Mouse (Mus musculus) macrophage (primary cell): Measurements from ENCODE around the gene C8g. TPM values are rescaled to one million over a fixed set of nuclear protein-coding genes. Genes with fewer than 3 reads are reported as not detected.

Experiments used
- H3K27ac ChIP-seq: fragments of 350-480 bp; formaldehyde crosslinking; 2 replicates; pipeline ENCODE4 v1.9.0; 2021
- H3K36me3 ChIP-seq: fragments of 350-480 bp; formaldehyde crosslinking; 2 replicates; pipeline ENCODE4 v1.9.0; 2021; ENCODE audit errors: inconsistent target
- H3K4me3 ChIP-seq: fragments of 350-480 bp; formaldehyde crosslinking; 2 replicates; pipeline ENCODE4 v1.9.0; 2021; ENCODE audit errors: inconsistent target
- H3K79me2 ChIP-seq: fragments of 350-480 bp; formaldehyde crosslinking; 2 replicates; pipeline ENCODE4 v1.9.0; 2021; ENCODE audit errors: inconsistent target
- WGBS: methylation state at CpG from one replicate; pipeline ENCODE4 v1.1.7; 2026; ENCODE audit warnings: inconsistent platforms; ENCODE audit not compliant: missing documents; 5-methylcytosine and 5-hydroxymethylcytosine counted together
- polyA plus RNA-seq: library from polyadenylated mRNA; stranded (reverse); fragments of 250-400 nt; gene quantifications from 3 replicates; pipeline ENCODE4 v1.2.4, GENCODE M21; 2018; ENCODE audit warnings: inconsistent platforms

The C8g gene
- polyA plus RNA-seq, 1 experiment from 2014 or later = 0.14 TPM

DNA sequence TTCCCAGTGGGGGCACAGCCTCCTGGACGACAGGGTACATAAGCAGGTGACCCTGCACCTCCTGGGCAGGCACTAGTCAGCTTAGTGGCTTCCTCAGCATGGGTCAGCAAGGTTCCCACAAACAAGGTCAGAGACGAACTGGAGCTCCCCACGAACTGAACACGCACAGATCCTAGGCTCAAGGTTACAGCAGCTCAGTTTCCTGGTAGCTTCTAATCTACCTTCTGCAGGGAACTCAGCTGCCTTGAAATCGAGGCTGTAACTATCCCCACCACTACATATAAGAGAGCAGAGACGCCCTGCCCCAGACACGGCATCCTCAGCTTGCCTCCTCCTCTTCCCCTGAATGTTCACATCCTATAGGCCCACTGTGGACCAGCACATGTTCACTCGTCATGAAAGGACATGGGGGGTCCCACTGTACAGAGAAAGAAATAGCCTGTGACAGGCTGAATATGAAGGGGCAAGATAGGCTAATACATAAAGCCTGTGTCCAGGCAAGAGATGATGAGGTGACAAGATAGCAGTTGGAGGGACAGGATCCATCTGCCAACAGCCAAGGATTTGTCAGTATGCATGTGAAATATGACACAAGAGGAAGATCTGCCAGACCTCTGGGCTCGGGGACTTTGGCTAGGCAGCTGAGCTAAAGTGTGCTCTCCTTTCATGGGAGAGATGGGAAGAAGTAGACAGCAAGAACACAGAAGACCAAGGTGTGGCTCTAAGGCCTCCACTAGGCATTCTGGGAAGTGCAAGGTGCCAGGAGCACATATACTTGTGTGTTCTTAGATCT is 25.2 kb upstream of the C8g start:
- 91% methylated on average over 9 of the region's 9 CpGs for WGBS

DNA sequence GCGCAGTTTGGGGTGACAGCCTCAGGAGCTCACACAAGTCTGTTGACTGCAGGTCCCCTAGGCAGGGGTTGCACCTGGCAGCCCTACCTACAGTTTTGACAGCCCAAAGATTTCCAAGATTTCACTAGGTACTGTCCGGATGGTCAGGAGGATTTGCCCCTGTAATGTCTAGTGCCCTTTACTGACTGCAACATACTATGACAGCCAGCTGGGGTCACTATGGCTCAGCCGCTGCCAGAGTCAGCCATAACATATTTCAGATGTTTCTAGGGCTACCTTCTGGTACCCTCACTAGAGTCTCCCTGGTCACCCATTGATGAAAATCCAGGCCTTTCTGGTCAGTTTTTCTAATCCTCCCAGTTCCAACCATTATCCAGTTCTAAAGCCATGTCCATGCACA is 8.4 kb upstream of the C8g start:
- 83% methylated on average over 3 of the region's 3 CpGs for WGBS
- H3K27ac ChIP-seq = no peak overlapping the region
- H3K36me3 ChIP-seq = peaks cover 11% of the 10 kb centered on the region; the same call in 1 of the 2 replicates
- H3K4me3 ChIP-seq = no peak overlapping the region
- H3K79me2 ChIP-seq = no peaks in the 10 kb centered on the region

More for the DNA sequence above, 25.2 kb upstream of the C8g start:
- H3K36me3 ChIP-seq = peaks cover 90% of the 10 kb centered on the region
- H3K4me3 ChIP-seq = no peak overlapping the region
- no peaks in the 10 kb centered on the region for H3K79me2 ChIP-seq
- H3K27ac ChIP-seq = no peak overlapping the region

DNA sequence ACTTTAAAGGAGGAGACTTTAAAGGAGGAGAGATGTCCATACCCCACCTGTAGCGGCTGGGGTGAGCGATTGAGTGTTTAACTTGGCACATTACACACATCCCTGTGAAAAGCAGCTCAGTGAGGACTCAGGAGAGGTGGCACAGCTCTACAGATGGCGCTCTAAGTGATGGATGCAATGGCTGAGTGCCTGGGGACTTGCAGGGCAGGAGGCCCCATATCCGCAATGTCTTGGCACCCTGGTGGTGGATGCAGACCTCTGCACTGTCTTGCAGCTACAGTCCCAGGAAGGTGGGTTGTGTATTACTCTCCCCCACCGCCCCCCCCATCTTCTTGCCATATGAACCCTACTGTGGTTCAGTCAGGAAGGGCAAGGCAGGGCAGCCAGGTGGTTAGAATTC is 5.4 kb upstream of the C8g start:
- WGBS = 68% methylated on average over 5 of the region's 5 CpGs
- H3K36me3 ChIP-seq = peaks cover 38% of the 10 kb centered on the region
- peaks cover 4% of the 10 kb centered on the region; the same call in 1 of the 2 replicates for H3K79me2 ChIP-seq
- H3K27ac ChIP-seq = no peak overlapping the region
- H3K4me3 ChIP-seq = no peak overlapping the region

- WGBS = 96% methylated on average over 4 of the region's 4 CpGs
- H3K79me2 ChIP-seq = peaks cover 15% of the 10 kb centered on the region
- peaks cover 38% of the 10 kb centered on the region for H3K36me3 ChIP-seq
Measured at GRCm38 (mm10) chr2:25505860-25506259, 4.3 kb upstream of the C8g start.

GRCm38 (mm10) chr2:25505000-25505399 is 3.5 kb upstream of the C8g start:
- no peak overlapping the region for H3K4me3 ChIP-seq
- peaks cover 38% of the 10 kb centered on the region for H3K36me3 ChIP-seq
- H3K27ac ChIP-seq = no peak overlapping the region
- H3K79me2 ChIP-seq = peaks cover 17% of the 10 kb centered on the region
- WGBS = 88% methylated on average over 1 of the region's 1 CpGs

More at GRCm38 (mm10) chr2:25505860-25506259, 4.3 kb upstream of the C8g start:
- Histone ChIP-seq H3K4me3 (no peak overlapping the region), H3K27ac (no peak overlapping the region)

GRCm38 (mm10) chr2:25504538-25504937 is 3.0 kb upstream of the C8g start:
- 66% methylated on average over 19 of the region's 19 CpGs for WGBS
- Histone ChIP-seq H3K79me2 (peaks cover 17% of the 10 kb centered on the region), H3K4me3 (no peak overlapping the region), H3K36me3 (peaks cover 38% of the 10 kb centered on the region), H3K27ac (no peak overlapping the region)

DNA sequence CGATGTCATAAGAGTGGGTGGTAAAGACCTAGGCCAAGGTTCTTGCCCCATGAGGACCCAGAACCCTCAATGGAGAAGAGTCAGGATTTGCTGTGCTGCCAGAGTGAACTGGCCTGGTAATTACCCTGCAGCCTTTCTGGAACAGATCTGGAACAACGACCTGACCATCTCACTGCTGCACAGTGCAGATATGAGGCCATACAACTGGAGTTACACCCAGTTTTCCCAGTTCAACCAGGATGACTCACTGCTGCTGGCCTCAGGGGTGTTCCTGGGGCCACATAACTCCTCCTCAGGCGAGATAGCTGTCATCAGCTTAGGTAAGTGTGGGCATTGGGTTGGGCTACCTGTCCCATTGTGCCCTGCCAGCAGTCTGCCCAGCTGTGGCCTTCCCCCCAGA is 1.2 kb upstream of the C8g start:
- H3K79me2 ChIP-seq = peaks cover 17% of the 10 kb centered on the region
- 96% methylated on average over 3 of the region's 3 CpGs for WGBS
- H3K36me3 ChIP-seq = peaks cover 38% of the 10 kb centered on the region
- no peak overlapping the region for H3K27ac ChIP-seq
- H3K4me3 ChIP-seq = no peak overlapping the region

DNA sequence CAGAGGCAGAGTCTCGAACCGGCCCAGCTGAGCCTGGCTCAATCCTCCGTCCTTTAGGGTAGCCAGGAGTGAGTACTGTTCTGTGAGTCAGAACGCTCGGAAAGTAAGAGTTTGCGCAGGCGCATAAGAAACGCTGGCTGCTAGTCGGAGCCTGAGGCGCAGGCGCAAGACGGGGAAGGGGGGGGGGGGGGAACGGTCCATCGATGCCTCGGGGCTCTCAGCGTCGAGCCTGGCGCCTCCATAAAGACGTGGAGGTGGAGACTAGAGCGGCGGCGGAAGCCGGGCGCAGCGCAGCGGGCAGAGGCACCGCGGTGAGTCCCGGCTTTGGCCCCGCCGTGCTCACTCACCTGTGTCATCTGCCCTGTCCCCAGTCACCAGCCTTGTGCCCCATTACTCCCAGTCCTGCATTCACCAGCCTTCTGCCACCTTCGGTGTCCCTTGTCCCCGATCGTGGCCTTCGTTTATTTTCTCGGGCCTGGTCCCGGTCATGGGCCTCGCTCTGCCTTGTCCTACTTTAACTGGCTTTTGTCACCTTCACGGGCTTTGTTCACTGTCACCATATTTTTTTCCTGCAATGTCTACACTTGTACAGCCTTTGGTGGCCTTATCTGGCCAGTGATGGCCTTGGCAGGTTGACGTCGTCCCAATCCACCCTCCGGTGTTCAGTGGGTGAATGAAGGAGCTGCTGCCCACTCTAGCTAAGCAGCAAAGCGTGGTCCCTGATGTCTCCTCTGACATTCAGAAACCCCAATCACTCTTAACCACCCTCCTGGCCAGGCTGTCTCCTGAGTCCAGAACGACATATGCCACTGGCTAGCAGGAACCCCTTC is 728 bp downstream of the C8g start, which contains the start of gene Fbxw5:
Gene Fbxw5 (plus strand): TSS at position 175 of the 830 bp plus-strand sequence.
- H3K27ac ChIP-seq = peak within 1 kb of the TSS; percentile 74
- WGBS = 2% methylated on average over 37 of the region's 44 CpGs
- H3K4me3 ChIP-seq = peak within 1 kb of the TSS; percentile 99
- peaks cover 34% of the 10 kb centered on the region for H3K36me3 ChIP-seq
- peaks cover 17% of the 10 kb centered on the region for H3K79me2 ChIP-seq

DNA sequence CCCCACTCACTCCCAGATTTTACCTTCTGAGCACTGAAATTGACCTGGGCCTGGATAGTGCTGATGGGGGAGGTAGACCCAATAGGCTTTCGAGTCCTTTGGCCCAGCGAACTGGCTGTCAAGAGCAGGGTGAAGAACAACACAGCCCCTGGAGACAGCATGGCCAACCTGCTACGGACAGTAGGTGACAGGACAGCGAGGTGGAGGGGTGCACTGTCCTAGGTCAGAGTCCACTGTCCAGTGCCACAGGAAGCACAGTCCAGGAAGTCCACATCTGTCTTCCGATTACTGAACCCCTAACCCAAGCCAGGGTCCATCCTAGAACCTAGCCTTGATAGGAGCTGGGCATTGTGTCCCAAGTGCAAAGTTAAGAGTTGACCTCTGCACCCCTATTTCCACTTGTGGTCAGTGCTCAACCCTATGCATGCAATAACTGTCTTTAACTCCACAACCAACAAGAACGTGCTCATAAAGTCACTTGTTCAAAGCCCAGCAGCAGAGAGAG is 1.4 kb downstream of the C8g start:
- peak overlapping the region; percentile 55 for H3K27ac ChIP-seq
- peaks cover 28% of the 10 kb centered on the region for H3K36me3 ChIP-seq
- WGBS = 72% methylated on average over 6 of the region's 6 CpGs
- H3K4me3 ChIP-seq = peak overlapping the region; percentile 25
- H3K79me2 ChIP-seq = peaks cover 17% of the 10 kb centered on the region

- H3K27ac ChIP-seq = peak overlapping the region; percentile 54; the same call in 1 of the 2 replicates
- H3K79me2 ChIP-seq = peaks cover 17% of the 10 kb centered on the region
- H3K4me3 ChIP-seq = no peak overlapping the region
- H3K36me3 ChIP-seq = peaks cover 16% of the 10 kb centered on the region
- 78% methylated on average over 15 of the region's 15 CpGs for WGBS
Measured at GRCm38 (mm10) chr2:25498622-25499478, 2.7 kb downstream of the C8g start.

- Histone ChIP-seq H3K79me2 (peaks cover 17% of the 10 kb centered on the region), H3K36me3 (peaks cover 7% of the 10 kb centered on the region; the same call in 1 of the 2 replicates), H3K27ac (peak overlapping the region; percentile 54), H3K4me3 (peak overlapping the region; percentile 17)
- 24% methylated on average over 6 of the region's 6 CpGs for WGBS
Measured at GRCm38 (mm10) chr2:25497846-25498575, 3.5 kb downstream of the C8g start.

GRCm38 (mm10) chr2:25496462-25496861 is 5.1 kb downstream of the C8g start:
- no peaks in the 10 kb centered on the region for H3K36me3 ChIP-seq
- peaks cover 8% of the 10 kb centered on the region for H3K79me2 ChIP-seq
- no peak overlapping the region for H3K27ac ChIP-seq
- H3K4me3 ChIP-seq = no peak overlapping the region
- 53% methylated on average over 4 of the region's 4 CpGs for WGBS

DNA sequence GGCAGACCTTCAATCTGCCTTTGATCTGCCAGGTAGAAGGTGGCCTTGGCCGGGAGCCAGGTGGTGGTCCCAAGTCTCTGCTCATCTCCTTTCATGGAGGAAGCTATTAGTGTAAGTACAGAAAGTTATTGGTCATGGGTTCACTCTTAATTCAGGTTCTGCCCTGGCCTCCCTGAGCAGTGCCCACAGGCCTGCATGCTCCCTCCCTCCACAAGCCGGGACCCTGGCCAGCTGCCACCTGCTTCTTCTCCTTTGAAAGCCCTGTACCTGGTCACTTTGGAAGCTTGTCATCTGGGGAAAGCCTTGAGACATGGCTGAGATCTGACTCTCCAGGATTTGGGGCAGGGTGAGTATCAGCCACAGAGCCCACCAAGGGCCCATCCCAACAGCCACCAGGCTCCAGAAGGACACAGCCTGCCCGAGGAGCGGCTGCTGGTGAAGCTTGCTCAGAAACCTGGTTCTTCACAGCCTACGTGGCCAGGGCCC is 8.0 kb downstream of the C8g start, which contains the start of gene Lcn12:
Gene Lcn12 (minus strand): TSS at position 436 of the 486 bp plus-strand sequence.
- H3K79me2 ChIP-seq = no peaks in the 10 kb centered on the region
- H3K27ac ChIP-seq = no peak within 1 kb of the TSS
- 91% methylated on average over 5 of the region's 5 CpGs for WGBS
- no peaks in the 10 kb centered on the region for H3K36me3 ChIP-seq
- H3K4me3 ChIP-seq = no peak within 1 kb of the TSS
